Mouse (Mus musculus) liver, embryonic 14.5 days (tissue): Measurements from ENCODE around the gene Zranb1.

Experiments used
- CTCF ChIP-seq: IDR thresholded peaks from 2 replicates; pipeline ENCODE4 v1.5.1; 2016; ENCODE audit warnings: antibody characterized with exemption, low read depth, control low read depth
- EP300 ChIP-seq: IDR thresholded peaks from 2 replicates; pipeline ENCODE4 v1.6.1; 2016; ENCODE audit warnings: antibody characterized with exemption, low read depth

DNA sequence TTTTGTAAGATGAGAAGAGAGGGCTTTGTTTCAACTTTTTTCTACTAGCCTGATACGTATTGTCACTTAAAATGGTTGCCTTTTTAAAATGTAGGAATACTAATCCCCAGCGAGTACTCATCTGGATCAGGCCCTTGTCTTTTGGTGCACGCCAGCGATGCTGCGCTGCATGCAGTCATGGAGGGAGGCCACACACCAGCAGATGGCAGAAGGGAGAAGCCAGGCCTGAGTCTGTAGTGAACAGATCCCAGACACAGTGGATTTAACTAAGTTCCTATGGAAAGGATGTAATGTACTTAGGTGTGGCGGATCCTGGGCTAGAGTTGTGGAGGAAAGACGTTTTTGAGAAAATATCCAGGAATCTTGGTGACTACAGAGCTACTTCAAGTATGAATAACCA, 46.9 kb upstream of the Zranb1 start:
- TF ChIP-seq EP300: no peak
- TF ChIP-seq CTCF: peak; percentile 34
